Mouse (Mus musculus) MEL-GATA-1-ER (cell line): ENCODE measurements around the gene Tmem232.
"Not testable (repeated sequence)": the region's sequence is repeated elsewhere in the genome, so short reads cannot be mapped to it uniquely, and the experiment has no call there.

Experiments
- DNase-seq: peaks from one replicate; pipeline ENCODE4 v3.0.0-alpha.2; 2012; ENCODE audit warnings: low read depth; ENCODE audit errors: extremely low read depth

The Tmem232 gene

DNA sequence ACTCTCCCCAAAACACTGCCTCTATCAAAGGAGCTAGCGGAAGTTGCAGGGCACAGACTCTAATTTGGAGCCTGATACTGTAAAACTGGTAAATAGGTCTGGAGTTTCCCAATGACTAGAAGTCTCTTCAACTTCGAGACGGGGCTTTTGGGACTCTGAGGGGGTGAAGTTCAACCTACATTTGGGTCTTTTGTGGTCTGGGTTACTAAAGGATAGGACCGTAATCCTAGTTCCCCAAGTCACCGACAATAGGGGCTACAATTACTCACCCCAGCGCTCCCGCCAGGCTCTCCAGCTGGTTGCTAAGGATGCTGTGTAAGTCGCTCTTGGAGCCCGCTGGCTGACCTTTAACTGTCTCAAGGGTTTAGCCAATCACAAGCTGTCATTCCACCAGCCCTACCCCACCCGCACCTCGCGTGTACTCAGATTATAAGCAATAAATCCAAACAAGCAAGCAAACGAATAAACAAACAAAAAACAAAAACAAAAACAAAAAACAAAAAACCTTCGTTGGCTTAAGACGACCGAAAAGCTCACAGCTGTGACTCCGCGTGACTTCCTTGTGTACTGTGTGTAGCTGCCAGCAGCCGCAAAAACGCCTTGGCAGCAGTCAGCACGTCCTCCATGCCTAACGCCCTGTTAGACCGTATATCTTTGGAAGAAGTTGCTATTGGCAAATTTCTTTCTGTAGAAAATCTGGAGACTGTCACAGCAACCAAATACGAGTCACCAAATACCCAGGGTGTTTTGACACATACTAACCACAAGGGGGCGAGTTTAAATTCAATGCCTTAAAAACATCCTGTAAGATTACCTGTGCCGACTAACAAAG is at the start of gene Tmem232:
Gene Tmem232, minus strand, starts transcription at position 342 of the 832 bp plus-strand sequence.
- no peak for DNase-seq

DNA sequence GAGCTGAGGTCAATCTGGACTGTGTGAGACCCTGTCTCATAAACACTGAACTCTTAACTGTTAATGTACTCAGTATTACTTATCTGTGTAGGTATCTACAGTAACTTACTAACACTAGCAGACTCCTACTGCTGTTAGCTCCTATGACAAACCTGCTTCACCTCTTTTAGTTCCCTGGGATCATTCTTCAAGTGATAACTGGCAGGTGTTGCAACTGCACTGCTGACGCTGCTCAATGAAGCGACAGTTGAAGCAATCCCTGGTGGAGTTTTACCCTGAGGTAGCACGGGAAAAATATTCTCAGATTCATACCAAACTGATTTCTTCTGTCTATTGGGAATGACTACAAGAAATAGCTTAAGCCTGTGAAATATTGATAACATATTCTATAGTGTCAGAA is 46.3 kb upstream of the Tmem232 start:
- no peak for DNase-seq

DNA sequence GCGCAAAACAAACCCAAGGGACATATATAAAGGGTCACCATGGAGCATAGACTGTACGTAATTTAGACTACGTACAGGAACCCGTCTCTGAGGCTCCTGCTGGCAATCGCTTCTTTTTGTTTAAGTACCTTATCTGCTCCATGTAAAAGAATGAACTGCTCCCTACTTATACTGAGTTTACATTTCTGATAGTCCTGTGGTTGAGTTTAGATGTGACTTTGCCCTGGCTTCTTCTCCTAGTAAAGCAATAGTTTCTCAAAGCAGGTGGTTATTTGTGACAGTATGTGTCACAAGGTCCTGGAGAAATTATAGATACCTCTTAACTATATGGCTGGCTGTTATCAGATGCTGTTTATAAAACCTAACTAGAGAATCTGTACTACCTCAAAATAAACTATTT is 40.9 kb upstream of the Tmem232 start:
- DNase-seq = no peak

DNA sequence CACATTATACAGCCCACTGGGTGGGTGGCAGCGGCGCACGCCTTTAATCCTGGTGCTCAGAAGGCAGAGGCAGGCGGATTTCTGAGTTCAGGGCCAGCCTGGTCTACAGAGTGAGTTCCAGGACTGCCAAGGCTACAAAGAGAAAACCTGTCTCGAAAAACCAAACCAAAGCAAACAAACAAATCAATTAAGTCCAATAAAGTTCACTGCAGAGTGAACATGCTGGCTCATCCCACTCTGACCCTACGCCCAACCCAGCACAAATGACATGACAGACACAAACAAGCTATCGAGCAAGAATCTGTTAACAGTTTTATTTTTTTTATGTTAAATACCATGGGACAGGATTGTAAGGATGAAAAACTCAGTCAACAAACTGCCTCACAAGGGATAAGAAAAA is 39.2 kb upstream of the Tmem232 start:
- DNase-seq = no peak

DNA sequence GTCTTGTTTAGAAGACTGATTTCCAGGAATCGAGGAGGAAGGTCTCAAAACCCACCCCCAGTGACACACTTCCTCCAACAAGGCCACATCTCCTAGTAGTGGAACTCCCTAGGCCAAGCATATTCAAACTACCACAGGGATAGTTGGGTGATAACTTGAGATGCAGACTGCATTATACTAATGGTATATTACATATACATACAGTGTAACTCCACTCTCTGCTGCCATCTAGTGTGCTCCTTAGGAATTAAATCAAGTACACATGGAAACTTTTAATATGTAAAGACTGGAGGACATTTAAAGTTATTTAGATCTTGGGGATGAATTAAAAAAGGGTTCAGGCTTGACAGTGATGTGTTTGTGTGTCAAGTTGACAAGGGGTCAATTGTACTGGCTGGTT is 34.8 kb upstream of the Tmem232 start:
- peak; percentile 62 for DNase-seq

DNA sequence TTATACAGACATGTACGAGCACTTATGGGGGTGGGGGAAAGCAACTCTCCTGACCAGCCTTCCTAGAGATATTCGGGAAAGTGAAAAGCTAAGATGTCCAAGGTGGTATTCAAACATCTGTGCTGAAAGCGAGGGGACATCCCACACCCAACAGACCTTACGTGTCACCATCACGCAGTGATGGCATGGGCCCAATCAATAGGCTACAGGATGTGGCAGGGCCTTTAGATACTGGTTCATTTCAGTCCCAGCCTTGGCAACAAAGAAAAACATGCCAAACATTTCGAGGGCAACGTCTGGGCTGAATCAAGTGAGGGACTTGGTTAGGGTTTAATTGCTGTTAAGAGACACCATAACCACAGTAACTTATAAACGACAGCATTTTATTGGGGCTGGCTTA is 34.3 kb upstream of the Tmem232 start:
- no peak for DNase-seq

DNA sequence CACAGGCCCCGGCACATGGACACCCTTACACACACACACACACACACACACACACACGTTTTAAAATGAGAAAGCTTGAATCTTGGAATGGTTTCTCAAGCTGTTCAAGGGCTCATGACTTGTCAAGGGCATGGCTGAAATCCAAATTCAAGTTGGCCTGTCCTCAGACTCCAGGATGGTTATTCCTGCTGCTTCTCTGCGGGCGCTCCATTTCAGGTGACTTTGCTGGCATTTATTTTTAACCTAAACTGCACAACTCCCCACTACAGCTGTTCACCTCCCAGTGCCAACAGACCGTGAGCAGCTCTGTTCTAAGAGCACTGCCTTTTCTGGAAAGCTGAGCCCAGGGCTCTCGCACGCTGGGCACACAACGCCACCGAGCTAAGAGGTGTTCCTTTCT is 31.3 kb upstream of the Tmem232 start:
- no peak for DNase-seq

DNA sequence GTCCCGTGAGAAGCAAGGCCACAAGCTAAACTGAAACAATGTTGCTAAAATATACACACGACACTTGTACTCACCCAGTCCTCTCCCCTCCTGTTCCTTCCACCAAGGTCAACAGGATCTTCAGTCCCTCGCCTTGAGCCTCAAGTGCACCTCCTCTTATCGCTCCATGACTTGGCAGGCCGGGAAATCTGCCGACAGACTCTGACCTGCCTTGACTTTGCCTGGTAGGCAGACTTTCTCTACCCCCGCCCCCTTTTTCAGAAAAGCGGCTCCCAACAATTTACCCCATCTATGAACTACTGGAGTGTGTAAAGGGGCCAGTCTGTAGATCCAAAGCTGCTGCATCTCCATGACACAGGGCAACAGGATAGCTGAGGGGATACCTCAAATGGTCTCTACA is 30.9 kb upstream of the Tmem232 start:
- no peak for DNase-seq

DNA sequence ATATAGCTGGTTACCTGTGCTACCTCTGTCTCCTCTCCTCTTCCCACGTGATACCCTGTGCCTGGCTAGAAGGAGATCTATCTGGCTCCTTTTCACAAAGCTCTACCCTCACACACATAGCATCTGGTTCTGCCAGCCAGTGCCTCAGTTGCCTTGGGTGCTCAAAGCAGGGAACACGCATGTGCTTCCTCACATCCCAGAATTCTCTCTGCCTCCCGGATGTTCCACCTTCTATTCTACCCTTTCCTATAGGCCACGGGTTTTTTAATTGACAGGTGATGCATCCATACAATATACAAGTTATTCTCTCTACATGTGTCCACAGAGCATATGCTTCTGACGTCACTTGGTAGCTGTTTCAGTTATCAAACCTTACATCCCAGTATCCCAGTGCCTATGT is 23.6 kb upstream of the Tmem232 start:
- no peak for DNase-seq

DNA sequence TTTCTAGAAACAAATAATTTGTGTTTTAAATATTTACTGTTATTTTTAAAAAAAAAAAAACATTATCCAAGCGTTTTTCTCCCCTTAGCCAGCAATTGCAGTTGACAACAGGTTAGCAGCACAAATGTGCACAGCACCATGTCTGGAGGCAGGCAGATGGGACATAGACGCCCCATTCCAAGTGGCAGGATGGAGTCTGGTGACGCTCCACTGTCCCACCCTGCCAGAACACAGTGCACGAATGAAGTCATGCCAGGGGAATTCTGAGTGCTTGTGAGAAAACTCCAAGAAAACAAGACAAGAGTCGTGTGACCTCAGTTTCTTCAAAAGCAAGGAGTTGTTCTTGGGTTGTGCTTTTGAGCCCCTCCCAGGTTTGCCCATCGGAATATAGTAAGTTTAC is 22.8 kb upstream of the Tmem232 start:
- no peak for DNase-seq

DNA sequence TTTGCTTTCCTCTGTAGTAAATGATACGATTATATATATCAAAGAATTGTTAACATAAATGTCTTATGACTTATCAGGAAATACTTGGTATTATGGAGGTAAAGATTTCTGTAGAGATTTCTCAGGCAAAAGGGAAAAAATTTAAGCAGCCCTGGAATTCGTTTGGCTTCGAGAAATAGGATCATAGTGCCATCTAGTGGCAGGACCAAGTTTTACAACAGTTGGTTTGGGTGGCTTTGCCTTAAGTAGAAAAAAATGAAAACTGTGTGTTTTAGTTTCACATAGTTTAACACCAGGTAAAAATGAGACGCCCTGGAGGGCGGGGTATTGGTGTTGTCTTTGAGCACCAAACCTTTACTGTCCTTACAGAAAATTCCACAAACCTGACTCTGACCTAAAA is 22.2 kb upstream of the Tmem232 start:
- DNase-seq = peak; percentile 39

DNA sequence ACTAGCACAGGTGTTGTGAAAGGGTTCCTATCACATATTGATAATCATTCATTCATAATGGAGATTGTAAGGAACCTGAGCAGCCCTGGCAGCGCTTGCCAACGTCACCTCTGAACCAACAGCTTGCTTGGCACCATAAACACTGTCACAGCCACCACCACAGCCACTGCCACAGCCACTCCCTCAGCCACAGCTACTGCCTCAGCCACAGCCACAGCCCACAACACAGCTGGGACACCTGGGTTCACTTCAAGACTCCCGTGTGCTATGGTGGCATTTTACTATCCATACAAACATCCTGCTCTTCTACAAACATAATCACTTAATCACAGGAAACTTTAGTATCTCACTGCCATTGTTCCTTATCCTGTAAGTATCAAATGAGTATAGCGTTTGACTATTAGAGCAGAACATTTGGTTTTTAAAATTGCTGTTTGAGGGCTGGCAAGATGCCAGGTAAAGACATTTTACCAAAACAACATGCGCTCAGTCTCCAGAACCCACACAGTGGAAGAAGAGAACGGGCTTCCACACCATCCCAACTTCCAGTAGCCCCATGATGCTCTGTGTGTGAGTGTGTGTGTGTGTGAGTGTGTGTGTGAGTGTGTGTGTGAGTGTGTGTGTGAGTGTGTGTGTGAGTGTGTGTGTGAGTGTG is 20.9 kb upstream of the Tmem232 start:
- no peak for DNase-seq

DNA sequence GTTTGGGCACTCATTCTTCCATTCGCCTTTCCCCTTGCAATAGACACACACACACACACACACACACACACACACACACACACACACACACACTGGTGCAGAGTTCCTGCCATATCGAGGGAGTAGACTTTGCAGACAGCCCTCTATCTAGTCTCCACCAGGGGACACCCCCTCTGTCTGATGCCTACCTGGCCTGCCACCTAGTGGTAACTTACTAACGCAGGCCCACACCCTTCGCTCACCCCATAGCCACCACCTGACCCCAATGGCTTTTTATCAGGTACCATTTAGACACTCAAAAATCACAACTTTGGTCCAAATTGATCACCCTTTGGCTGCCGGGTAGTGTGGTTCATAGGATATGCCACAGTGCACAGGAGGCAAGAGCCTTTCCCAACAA is 18.7 kb upstream of the Tmem232 start:
- DNase-seq = no peak

DNA sequence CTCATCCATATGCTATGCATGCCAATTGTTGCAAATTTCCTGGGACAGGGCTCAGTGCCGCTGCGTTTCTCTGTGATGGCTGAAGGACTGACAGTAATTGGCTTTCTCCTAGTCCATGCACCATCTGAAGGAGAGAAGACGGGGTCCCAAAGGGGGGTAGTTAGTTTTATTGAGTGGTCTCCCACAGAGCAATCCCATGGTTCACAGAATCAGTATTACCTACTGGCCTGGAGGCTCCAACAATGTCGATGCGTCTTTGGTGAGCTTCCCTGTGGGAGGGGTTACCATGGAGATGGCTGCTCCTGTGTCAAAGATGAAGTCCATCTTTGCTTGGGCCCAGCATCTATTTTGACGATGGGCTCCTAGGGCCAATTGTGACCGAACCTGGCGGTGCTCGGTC is 18.2 kb upstream of the Tmem232 start:
- no peak for DNase-seq

DNA sequence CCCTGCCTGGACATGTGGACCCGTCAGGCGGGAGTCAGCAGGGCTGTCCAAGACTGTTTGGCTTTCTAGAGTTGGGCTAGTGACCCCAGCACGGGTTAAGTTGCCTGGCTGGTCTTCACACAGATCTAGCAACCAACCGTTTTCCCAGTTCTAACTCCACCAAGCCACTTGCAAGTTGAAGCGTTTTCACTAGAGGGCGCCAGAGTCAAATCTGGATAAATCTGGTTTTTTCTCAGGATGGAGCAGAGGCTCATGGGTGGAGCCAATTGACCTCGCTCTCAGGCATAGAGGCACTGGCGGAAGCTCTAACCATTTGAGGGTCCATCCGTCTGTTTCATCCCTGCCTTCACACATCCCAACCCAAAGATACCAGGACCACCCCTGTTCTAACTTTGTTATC is 17.6 kb upstream of the Tmem232 start:
- DNase-seq = no peak

DNA sequence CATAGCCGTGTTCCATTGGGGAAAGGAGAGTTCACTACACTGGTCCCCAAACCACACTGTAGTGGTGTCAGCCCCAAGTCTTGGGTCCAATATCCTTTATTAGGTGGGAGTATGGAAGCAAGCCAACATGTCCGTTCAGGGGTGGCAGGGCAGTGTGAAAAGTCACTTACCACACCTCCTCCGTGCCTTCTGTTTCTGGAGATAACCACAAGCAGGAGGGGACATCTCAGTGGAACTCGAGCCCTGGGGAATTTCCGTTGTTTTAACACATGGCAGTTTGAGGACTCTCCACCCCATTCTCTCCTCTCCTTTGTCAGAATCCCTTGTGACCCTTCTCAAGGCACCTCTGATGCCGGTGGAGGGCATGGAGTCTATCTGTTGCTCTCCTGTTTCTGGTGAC is 16.6 kb upstream of the Tmem232 start:
- no peak for DNase-seq

DNA sequence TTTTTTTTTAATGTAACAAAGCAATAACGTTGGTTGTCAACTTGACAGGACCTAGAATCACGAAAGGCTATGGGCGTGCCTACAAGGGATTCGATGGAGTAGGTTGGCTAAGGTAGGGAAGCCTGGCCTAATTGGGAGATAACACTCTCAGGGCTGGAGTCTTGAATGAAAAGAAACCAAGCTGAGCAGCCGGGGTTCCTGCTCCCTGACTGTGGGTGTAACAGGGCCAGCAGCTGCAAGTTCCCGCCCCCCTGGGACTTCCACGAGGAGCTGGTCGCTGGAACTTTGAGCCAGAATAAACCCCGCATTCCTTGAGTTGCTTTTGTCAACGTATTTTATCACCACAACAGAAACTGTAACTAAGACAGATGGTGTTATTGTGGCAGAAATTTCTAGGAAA is 16.2 kb upstream of the Tmem232 start:
- DNase-seq = no peak

DNA sequence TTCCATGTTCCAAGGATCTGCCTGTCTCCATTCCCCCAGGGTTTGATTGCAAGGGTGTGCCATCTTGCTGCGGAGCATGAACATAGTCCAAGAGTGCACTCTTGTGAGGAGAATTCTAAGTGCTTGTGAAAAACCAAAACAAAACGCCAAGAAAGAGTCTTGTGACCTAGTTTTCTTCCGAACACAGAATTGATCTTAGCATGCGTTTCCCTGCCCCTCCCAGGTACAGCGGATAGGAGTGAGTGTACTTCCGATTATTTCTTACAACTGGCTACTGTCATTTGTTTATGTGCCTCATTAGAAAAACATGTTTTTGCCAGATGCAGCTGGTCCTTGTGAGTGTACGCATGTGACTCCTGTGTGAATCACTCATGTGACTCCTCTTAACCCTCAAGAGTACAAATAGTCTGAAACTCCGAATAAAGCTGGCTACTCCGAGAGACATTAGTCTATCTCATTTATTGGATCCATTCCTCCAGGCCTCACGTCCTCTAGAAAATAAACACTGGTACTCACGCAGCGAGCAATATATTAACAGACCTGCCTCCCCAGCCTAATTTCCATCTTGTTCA is 11.9 kb upstream of the Tmem232 start:
- DNase-seq = no peak

DNA sequence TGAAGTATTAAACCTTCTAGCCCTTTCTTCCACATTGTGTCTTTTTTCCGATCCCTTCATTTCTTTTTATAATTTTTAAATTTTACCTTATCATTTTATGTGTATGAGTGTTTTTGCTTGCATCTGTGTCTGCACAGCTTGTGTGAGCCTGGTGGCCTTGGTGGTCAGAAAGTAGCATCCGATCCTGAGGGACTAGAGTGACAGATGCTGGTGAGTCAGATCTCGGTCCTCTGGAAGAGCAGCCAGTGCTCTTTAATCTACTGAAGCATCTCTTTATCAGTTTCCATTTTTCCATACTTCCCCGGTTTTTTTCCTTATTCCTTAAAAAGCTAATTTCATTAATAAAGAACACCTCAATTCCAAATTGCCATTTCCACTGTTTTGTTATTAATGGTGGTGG is 9.8 kb upstream of the Tmem232 start:
- DNase-seq = no peak

DNA sequence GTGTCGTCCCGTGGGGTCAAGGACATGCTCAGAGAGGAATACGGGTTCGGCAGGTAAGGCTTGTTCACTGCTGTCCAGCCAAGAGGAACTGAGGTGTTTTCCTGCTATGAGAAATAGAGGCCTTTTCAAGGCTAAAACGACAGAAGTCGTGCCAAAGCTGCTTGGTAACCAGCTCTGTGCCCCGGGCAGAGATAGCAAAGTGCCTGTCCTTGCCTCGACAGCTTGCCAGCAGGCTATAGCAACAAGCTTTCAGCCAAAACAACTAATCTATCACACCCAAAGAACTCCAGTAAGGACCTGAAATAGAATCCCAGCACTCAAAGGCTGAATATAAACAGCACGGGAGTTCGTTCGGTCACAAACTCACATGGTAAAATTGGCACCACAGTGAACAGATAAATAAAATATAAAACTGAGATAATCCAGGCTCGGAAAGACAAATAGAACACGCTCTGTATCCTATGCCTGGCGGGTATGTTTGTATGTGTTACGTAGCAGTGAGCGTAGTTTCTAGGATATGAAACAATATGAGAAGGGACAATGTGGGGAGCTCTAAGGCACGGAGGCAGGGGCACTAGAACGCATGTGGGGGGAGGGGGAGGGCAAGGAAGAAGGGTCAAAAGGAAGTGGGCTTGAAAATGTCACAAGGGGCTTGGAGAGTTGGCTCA is 8.2 kb upstream of the Tmem232 start:
- no peak for DNase-seq

DNA sequence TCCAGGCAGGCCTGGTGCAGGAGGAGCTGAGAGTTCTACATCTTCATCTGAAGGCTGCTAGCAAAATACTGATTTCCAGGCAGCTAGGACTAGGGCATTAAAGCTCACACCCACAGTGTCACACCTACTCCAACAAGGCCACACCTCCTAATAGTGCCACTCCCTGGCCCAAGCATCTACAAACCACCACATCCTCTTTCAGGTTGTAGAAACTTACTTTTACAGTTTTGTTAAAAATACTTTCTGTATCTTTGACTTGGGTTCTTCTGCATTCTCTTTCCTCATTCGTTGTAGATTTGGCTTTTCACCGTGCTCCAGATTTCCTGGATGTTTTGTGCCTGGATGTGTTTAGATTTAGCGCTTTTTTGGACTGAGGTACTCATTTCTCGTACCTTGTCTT is 5.6 kb upstream of the Tmem232 start:
- not testable (repeated sequence) for DNase-seq

DNA sequence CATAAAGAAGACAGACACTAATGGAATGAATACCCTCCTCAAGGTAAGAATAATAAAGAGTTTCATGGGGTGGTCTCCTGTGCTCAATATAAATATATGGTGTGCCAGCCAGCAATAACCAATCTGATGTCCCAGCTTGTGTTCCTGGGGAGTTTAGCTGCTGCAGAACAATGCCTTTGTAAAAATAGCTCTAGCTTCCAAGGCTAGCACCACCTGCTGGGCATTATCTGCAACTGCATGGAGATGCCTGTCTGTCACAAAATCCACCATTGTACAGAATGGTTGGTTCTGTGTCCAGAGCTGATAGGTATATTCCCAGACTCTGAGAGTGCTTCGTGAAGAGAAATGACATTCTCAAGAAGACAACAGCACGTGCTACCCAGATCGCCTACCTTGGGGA is 4.4 kb downstream of the Tmem232 start:
- no peak for DNase-seq
